Mouse (Mus musculus) liver, adult (tissue): Measurements from ENCODE around the gene Rsbn1l.

Experiments used
- GATA4 ChIP-seq: IDR thresholded peaks from 2 replicates; pipeline ENCODE4 v1.6.1; 2014; ENCODE audit warnings: mild to moderate bottlenecking, low read length; ENCODE audit not compliant: insufficient replicate concordance

The Rsbn1l gene

DNA sequence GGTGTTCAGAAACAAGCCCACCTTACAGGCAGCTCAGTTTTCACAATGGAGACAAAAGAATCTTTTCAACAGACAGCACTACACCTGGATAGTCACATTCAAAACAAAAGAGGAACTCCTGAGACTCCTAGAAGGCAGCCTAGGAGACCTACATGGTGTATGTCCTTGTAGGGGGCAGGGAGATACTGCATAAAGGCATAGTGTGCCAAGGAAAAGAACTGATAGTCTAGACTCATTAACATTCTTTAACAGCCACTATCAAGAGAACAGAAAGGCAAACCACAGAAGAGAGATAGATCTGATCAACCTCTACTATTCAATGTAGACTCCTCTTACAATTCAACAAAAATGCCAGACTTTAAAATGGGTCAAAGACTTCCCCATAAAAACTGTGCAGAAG lies 25.8 kb downstream of the Rsbn1l start:
- TF ChIP-seq GATA4 = no peak

- no peak for TF ChIP-seq GATA4
These were observed 26.5 kb downstream of the Rsbn1l start for GRCm38 (mm10) chr5:20929669-20930151.

GRCm38 (mm10) chr5:20925451-20925850 lies 30.7 kb downstream of the Rsbn1l start:
- no peak for TF ChIP-seq GATA4

GRCm38 (mm10) chr5:20924608-20925007 lies 31.6 kb downstream of the Rsbn1l start:
- no peak for TF ChIP-seq GATA4

DNA sequence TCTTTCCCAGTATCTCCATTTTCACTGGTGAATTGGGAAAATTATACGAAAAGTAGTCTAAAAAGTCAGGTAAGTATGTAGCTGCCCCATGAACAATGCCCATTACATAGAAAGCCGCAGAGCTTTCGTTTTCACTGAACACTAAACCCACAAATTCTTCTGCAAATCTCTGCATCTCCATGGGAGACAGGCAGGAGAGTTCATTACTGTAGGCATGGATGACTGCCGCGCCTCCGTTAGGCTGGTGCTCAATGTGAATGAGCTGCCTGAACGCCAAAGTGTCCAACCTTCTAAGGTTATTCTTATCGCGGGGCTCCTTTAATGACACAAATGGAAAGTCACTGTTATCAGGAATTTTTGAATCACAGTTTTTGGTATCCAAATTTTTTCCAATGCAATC lies 36.6 kb downstream of the Rsbn1l start:
- TF ChIP-seq GATA4 = no peak

GRCm38 (mm10) chr5:20918967-20919366 lies 37.2 kb downstream of the Rsbn1l start:
- no peak for TF ChIP-seq GATA4

GRCm38 (mm10) chr5:20913372-20914275 lies 42.6 kb downstream of the Rsbn1l start:
- no peak for TF ChIP-seq GATA4

DNA sequence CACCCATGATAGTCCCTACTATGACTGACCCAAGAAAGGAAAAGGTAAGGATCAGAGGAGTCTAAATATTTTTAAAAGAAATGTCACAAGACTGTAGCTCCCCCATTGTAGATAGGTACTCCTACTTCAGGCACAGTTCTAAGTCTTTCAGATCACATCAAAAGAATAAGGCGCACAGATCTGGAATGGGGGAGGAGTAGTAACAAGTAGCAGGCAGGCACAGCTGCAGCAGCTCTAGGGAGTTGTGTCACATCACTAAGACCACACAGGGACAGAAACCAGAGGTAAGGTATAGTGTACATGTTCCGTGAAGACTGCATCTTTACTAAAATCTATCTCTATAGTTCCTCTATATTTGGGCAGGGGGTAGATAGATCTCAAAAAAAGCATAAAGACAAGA lies 44.5 kb downstream of the Rsbn1l start:
- TF ChIP-seq GATA4 = no peak

- TF ChIP-seq GATA4 = no peak
These were observed 50.0 kb downstream of the Rsbn1l start for GRCm38 (mm10) chr5:20906191-20906590.

DNA sequence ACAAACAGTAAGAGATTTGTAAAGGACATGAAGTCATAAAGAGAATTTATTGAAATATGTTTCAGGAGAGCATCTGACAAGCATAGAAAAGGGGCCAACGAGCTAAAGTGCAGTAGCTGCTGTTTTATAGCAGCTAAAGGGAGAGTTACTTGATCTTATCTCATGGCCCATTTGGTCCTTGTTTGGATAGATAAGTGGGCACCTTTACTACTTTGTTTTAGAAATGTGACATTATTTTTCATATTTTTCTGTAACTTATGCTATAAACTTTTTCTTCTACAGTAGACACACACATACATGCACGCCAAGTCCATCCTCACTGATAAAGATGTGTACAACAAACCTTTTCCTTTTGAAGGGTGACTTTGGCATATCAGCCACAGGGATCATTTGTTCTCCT lies 50.8 kb downstream of the Rsbn1l start:
- no peak for TF ChIP-seq GATA4

- TF ChIP-seq GATA4 = no peak
These were observed 51.6 kb downstream of the Rsbn1l start for GRCm38 (mm10) chr5:20904647-20905046.

- no peak for TF ChIP-seq GATA4
These were observed 58.6 kb downstream of the Rsbn1l start for GRCm38 (mm10) chr5:20897446-20898167.

DNA sequence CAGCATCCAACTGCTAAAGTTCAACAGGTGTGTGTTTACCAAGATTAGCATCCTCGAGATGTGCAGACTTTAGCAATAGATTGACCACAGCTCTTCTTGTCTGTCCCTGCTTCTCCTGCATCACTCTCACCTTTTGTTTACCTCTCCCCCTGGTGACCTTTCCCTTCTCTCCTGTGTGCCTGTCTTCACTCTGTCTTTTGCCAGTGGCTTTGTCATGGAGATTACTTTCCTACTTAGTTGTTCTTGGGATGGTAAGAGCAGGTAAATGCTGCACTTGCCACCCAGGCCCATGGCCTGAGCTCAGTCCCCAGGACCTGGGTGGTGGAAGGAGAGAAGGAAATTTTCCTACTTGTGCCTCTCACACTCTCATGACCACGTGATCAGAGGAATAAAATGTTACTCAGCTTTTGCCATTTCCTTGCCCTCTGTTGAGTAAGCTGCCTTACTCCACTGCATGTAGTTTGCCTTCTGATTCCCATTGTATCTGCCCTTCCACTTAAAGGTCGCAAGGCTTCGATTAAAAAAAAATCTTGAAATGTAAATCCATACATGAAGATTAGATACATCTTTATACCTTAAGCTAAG lies 72.1 kb downstream of the Rsbn1l start:
- no peak for TF ChIP-seq GATA4

- TF ChIP-seq GATA4 = peak; percentile 70; the same call in 1 of the 2 replicates
These were observed 74.0 kb downstream of the Rsbn1l start, which contains the start of the genes Phtf2 and Tmem60 for GRCm38 (mm10) chr5:20881915-20882800. Gene Phtf2, minus strand, starts transcription at chr5:20882124. Gene Tmem60, plus strand, starts transcription at chr5:20882191.

DNA sequence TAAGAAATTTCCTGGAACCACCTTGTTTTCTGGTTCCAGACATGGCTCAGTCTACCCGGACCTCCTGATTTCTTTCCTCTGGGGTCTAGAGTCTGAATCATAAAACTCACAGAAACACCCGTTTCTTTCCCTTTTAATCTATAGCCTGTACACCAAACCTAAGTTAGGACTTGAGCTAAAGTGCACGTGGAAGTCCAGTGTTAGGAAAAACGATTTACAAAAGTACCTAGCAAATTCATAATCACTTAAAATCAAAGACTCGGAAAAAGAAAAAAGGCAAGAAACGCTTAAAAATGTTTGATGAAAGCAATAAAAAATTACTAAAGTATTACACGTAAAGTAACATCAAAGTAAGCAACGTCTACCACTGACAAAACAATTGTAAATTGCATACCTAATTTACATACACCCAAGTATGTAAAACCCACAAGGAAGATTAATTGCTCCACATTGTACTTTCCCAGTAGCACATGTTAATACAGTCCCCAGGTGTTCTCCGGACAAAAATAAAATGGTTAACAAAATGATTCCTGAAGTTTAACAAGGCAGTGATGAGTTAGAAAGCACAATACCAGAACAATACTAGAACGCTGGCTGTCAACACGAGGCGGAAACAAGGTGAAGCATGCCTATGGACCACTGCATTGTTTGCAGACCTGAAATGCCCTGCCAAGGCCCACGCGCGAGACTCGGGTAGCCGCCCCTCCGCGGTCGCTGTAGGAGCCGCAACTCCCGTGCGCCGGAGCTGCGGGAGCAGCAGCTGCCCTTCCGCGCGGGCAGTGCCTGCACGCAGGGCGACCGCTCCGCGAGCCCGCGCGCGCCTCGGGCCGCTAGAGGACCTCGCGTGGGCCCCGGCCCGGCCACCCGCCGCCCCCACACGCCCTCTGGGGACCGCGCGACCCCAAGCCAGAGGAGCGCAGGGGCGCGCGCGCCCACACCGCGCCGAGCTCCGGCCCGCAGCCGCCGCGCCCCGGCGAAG lies 75.1 kb downstream of the Rsbn1l start:
- no peak for TF ChIP-seq GATA4
